Mouse (Mus musculus) heart, adult 2 months (tissue): ENCODE measurements around the gene Adamtsl1.

Experiments
- CTCF ChIP-seq: fragments of 200-600 bp; IDR thresholded peaks from 2 replicates; pipeline ENCODE4 v1.8.1; 2022; ENCODE audit warnings: antibody characterized with exemption, mild to moderate bottlenecking, moderate library complexity
- EP300 ChIP-seq: fragments of 200-500 bp; IDR thresholded peaks from 2 replicates; pipeline ENCODE4 v1.6.1; 2011; ENCODE audit warnings: low read depth, low read length, control low read depth; ENCODE audit not compliant: insufficient read depth
- POLR2A ChIP-seq: fragments of 200-500 bp; IDR thresholded peaks from 2 replicates; pipeline ENCODE4 v1.6.1; 2011; ENCODE audit warnings: mild to moderate bottlenecking, low read depth, low read length, control low read depth; ENCODE audit not compliant: insufficient read depth

DNA sequence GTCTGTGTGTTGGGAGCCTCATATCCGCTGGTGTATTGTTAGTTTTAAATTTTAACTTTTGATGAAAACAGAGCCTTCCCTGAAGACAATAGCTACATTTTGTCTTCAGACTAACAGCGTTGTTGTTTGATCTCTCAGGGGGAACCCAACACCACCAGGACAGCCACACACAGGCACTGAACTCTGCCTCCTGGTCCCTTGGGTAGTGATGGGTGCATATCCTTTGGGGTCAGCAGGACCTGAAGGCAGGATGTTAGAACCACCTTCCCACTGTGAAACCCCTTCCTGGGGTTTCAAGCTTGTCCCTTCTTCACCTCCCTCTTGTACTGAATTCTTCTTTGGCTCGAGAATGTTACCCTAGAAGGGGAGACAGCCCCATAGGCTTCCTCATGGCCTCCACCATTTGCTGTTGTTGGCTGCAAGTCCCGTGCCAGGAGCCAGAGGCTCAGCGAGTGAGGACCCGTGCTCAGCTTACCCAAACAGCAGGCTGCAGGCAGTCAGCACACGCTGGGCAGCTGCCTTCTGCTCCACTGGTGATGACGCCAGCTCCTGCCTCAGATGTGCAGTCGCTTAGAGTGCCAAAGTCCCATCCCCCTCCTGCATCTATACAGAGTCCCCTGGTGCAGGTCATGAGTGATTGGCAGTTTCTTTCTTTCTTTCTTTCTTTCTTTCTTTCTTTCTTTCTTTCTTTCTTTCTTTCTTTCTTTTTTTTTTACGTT is 506.6 kb downstream of the Adamtsl1 start:
- TF ChIP-seq POLR2A (no peak), EP300 (no peak), CTCF (no peak)
